In the genomic region with DNA sequence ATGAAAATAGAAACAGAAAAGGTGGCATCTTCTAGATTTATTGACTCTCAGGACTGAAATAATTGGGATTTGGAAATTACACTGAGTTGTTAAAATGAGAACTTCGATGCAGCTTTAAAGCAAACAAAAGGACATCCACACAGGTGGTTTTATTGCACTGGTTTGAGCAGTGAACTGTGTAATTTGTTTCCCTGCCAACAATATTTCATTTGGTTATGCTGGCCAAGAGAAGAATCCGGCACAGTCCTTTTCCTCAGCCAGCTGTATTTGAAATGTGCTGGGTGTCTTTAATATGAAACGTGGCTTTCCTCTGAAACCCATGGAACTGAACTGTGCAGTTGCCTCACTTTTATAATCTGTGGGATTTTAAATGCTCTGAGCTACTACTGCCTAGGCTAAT, we compare ENCODE assay signal across 24 mouse cellular contexts.
DNase-seq lines count a peak whose midpoint lies in the region; ATAC-seq and TF ChIP-seq lines count a peak whose summit lies in the region.
"Had no signal": no experiment of that assay in that cellular context is flagged by ENCODE, and none has a peak within 500 bp of the region (broad histone marks: within the 10 kb centered on the region; RNA-seq: fewer than 3 reads in every experiment).

No protein-coding gene starts in this region.

- H3K36me3 ChIP-seq in kidney, adult 2 months (ENCODE audit: control insufficient read depth, insufficient read depth, low read length): no peaks in the 10 kb centered on the region
- no peaks in the 10 kb centered on the region for H3K36me3 ChIP-seq in midbrain, postnatal 0 days (ENCODE audit: insufficient read depth, low read length)
- no peaks in the 10 kb centered on the region for H3K36me3 ChIP-seq in midbrain, embryonic 14.5 days (ENCODE audit: control insufficient read depth, insufficient read depth, low read length)
- no peaks in the 10 kb centered on the region for H3K36me3 ChIP-seq in forebrain, embryonic 16.5 days (ENCODE audit: control insufficient read depth, insufficient read depth)
- H3K36me3 ChIP-seq: embryonic facial prominence, embryonic 12.5 days; forebrain, embryonic 15.5 days; hindbrain, embryonic 12.5 days had no signal

- no peaks in the 10 kb centered on the region for H3K4me1 ChIP-seq in kidney, adult 2 months (ENCODE audit: control insufficient read depth, insufficient read depth, low read length)
- no peaks in the 10 kb centered on the region for H3K4me1 ChIP-seq in midbrain, postnatal 0 days (ENCODE audit: insufficient read depth, low read length)
- 0 out of 2 replicates have a peak, but pooled peaks cover 2% of the 10 kb centered on the region for H3K4me1 ChIP-seq in midbrain, embryonic 14.5 days (ENCODE audit: control insufficient read depth, insufficient read depth, low read length)
- H3K4me1 ChIP-seq in forebrain, embryonic 16.5 days (replicated peaks; ENCODE audit: control insufficient read depth, insufficient read depth, low read length): no peaks in the 10 kb centered on the region
- H3K4me1 ChIP-seq: embryonic facial prominence, embryonic 12.5 days; forebrain, embryonic 15.5 days; hindbrain, embryonic 12.5 days had no signal

- no peak overlapping the region for H3K4me2 ChIP-seq in midbrain, postnatal 0 days (ENCODE audit: low read depth, low read length, poor library complexity, severe bottlenecking)
- no peak overlapping the region for H3K4me2 ChIP-seq in midbrain, embryonic 14.5 days (ENCODE audit: low read length)
- no peak overlapping the region for H3K4me2 ChIP-seq in forebrain, embryonic 16.5 days (ENCODE audit: low read length)
- H3K4me2 ChIP-seq: embryonic facial prominence, embryonic 12.5 days; forebrain, embryonic 15.5 days; heart, embryonic 11.5 days; hindbrain, embryonic 12.5 days had no signal

- no peak overlapping the region for H3K4me3 ChIP-seq in kidney, adult 2 months (ENCODE audit: insufficient read depth, low read depth, low read length)
- no peak overlapping the region for H3K4me3 ChIP-seq in midbrain, postnatal 0 days (ENCODE audit: low read depth, low read length)
- H3K4me3 ChIP-seq in midbrain, embryonic 14.5 days (replicated peaks; ENCODE audit: low read depth, low read length): no peak overlapping the region
- H3K4me3 ChIP-seq in forebrain, embryonic 16.5 days (replicated peaks; ENCODE audit: low read length): no peak overlapping the region
- H3K4me3 ChIP-seq: embryonic facial prominence, embryonic 12.5 days; forebrain, embryonic 15.5 days; gastrocnemius, adult 2 months; hindbrain, embryonic 12.5 days; left cerebral cortex, adult 2 months had no signal

- 11% methylated on average over 3 of the region's 3 CpGs for WGBS in kidney, adult 2 months
- 50% methylated on average over 3 of the region's 3 CpGs for WGBS in midbrain, postnatal 0 days
- 60% methylated on average over 3 of the region's 3 CpGs for WGBS in midbrain, embryonic 14.5 days
- WGBS in forebrain, embryonic 16.5 days: 34% methylated on average over 3 of the region's 3 CpGs

- no peak for ATAC-seq in midbrain, postnatal 0 days (ENCODE audit: low FRiP score)
- no peak for ATAC-seq in midbrain, embryonic 14.5 days (ENCODE audit: low FRiP score, low TSS enrichment)
- ATAC-seq in forebrain, embryonic 16.5 days: no peak
- ATAC-seq: forebrain, embryonic 15.5 days; inflammation-experienced regulatory T-cells, adult 6 months; midbrain, embryonic 16.5 days; Patski had no signal

- no peaks in the 10 kb centered on the region for H3K27me3 ChIP-seq in kidney, adult 2 months (replicated peaks; ENCODE audit: control insufficient read depth, insufficient read depth, low read length)
- no peaks in the 10 kb centered on the region for H3K27me3 ChIP-seq in midbrain, postnatal 0 days (ENCODE audit: insufficient read depth, low read length)
- no peaks in the 10 kb centered on the region for H3K27me3 ChIP-seq in midbrain, embryonic 14.5 days (ENCODE audit: control insufficient read depth, insufficient read depth, low read length)
- no peaks in the 10 kb centered on the region for H3K27me3 ChIP-seq in forebrain, embryonic 16.5 days (replicated peaks; ENCODE audit: control insufficient read depth, insufficient read depth, low read length)
- H3K27me3 ChIP-seq: embryonic facial prominence, embryonic 12.5 days; forebrain, embryonic 15.5 days; hindbrain, embryonic 12.5 days had no signal

- TF ChIP-seq CTCF in kidney, adult 2 months (conservative IDR thresholded peaks at IDR 0.05; ENCODE audit: insufficient read depth, insufficient read length, low read depth, low read length): no peak
- TF ChIP-seq CTCF in midbrain, postnatal 0 days (IDR thresholded peaks at IDR 0.05): no peak

- TF ChIP-seq POLR2A in kidney, adult 2 months (IDR thresholded peaks at IDR 0.05; ENCODE audit: low read depth, low read length): no peak

- H3K9me3 ChIP-seq in midbrain, postnatal 0 days (ENCODE audit: low read length): no peaks in the 10 kb centered on the region
- no peaks in the 10 kb centered on the region for H3K9me3 ChIP-seq in midbrain, embryonic 14.5 days (ENCODE audit: control insufficient read depth, low read length)
- H3K9me3 ChIP-seq in forebrain, embryonic 16.5 days (ENCODE audit: control insufficient read depth, low read length): no peaks in the 10 kb centered on the region
- H3K9me3 ChIP-seq: embryonic facial prominence, embryonic 12.5 days; forebrain, embryonic 15.5 days; hindbrain, embryonic 12.5 days had no signal

- H3K9ac ChIP-seq in midbrain, postnatal 0 days (replicated peaks; ENCODE audit: low read length, poor library complexity, severe bottlenecking): no peak overlapping the region
- H3K9ac ChIP-seq in midbrain, embryonic 14.5 days (replicated peaks; ENCODE audit: low read length): no peak overlapping the region
- no peak overlapping the region for H3K9ac ChIP-seq in forebrain, embryonic 16.5 days (replicated peaks; ENCODE audit: low read depth, low read length)
- H3K9ac ChIP-seq: embryonic facial prominence, embryonic 12.5 days; forebrain, embryonic 15.5 days; hindbrain, embryonic 12.5 days had no signal

- DNase-seq in kidney, adult 2 months: peak; percentile 20
- DNase-seq in kidney, postnatal 10 days: no peak
- peak; percentile 13 for DNase-seq in midbrain, postnatal 0 days (ENCODE audit: low spot score)
- no peak for DNase-seq in midbrain, embryonic 14.5 days
- DNase-seq in cerebellum, adult 9-11 months: peak; percentile 18
- no peak for DNase-seq in retina, embryonic 14.5 days (ENCODE audit: low spot score)
- DNase-seq: adrenal gland, adult 8-10 months; gastrocnemius, adult 2 months; heart, postnatal 10 days; kidney, postnatal 14 days; left cerebral cortex, postnatal 4 days; liver; lung, adult 18-20 months; lung, postnatal 36 days had no signal

- no peak overlapping the region for H3K27ac ChIP-seq in kidney, adult 2 months (ENCODE audit: insufficient read depth, low read depth, low read length)
- H3K27ac ChIP-seq in midbrain, postnatal 0 days (ENCODE audit: low read depth, low read length): no peak overlapping the region
- H3K27ac ChIP-seq in midbrain, embryonic 14.5 days (replicated peaks; ENCODE audit: low read depth, low read length): no peak overlapping the region
- H3K27ac ChIP-seq in forebrain, embryonic 16.5 days (ENCODE audit: low read length): no peak overlapping the region
- H3K27ac ChIP-seq: embryonic facial prominence, embryonic 12.5 days; forebrain, embryonic 15.5 days; gastrocnemius, adult 2 months; hindbrain, embryonic 12.5 days; left cerebral cortex, adult 2 months; stomach, postnatal 0 days had no signal

Comparison
In these comparisons a context has a peak if more than half of its experiments do, and no peak if none do; other contexts are left out.
1. DNase-seq: peak in kidney, adult 2 months (single experiment), midbrain, postnatal 0 days (single experiment) and cerebellum, adult 9-11 months (single experiment); none in kidney, postnatal 10 days (single experiment), midbrain, embryonic 14.5 days (single experiment) and retina, embryonic 14.5 days (single experiment).